Mouse (Mus musculus) midbrain, embryonic 13.5 days (tissue): ENCODE measurements around the gene Hnrnpul1. TPM values are rescaled to one million over a fixed set of nuclear protein-coding genes. Genes with fewer than 3 reads are reported as not detected.

Source experiments
- ATAC-seq: fragments of 200-750 bp; cut with Nextera tagmentation; 2 replicates; pipeline ENCODE4 v1.8.0; 2017; ENCODE audit warnings: mild to moderate bottlenecking, moderate TSS enrichment, moderate library complexity
- H3K27ac ChIP-seq: fragments of 300-500 bp; sonication (generic); 2 replicates; pipeline ENCODE4 v1.5.1; 2015; ENCODE audit warnings: inconsistent platforms, mild to moderate bottlenecking, moderate library complexity
- H3K27me3 ChIP-seq: fragments of 300-500 bp; sonication (generic); 2 replicates; pipeline ENCODE4 v1.6.1; 2015; ENCODE audit warnings: mild to moderate bottlenecking, inconsistent platforms
- H3K36me3 ChIP-seq: fragments of 300-500 bp; sonication (generic); 2 replicates; pipeline ENCODE4 v1.6.1; 2015; ENCODE audit warnings: mild to moderate bottlenecking, inconsistent platforms
- H3K4me1 ChIP-seq: fragments of 300-500 bp; sonication (generic); replicated peaks from 2 replicates; pipeline ENCODE4 v1.6.1; 2015; ENCODE audit warnings: inconsistent platforms
- H3K4me2 ChIP-seq: fragments of 300-500 bp; sonication (generic); replicated peaks from 2 replicates; pipeline ENCODE4 v1.6.1; 2015; ENCODE audit warnings: moderate library complexity, mild to moderate bottlenecking, inconsistent platforms
- H3K4me3 ChIP-seq: fragments of 300-500 bp; sonication (generic); replicated peaks from 2 replicates; pipeline ENCODE4 v1.5.1; 2015; ENCODE audit warnings: mild to moderate bottlenecking, inconsistent platforms
- H3K9ac ChIP-seq: fragments of 300-500 bp; sonication (generic); replicated peaks from 2 replicates; pipeline ENCODE4 v1.6.1; 2015; ENCODE audit warnings: mild to moderate bottlenecking, inconsistent platforms
- H3K9me3 ChIP-seq: fragments of 300-500 bp; sonication (generic); 2 replicates; pipeline ENCODE4 v1.6.1; 2016; ENCODE audit warnings: mild to moderate bottlenecking, inconsistent platforms
- WGBS: fragments of 180-500 bp; shearing (Covaris S2); methylation state at CpG from one replicate; pipeline ENCODE4 v1.1.7; 2015; 5-methylcytosine and 5-hydroxymethylcytosine counted together
- polyA plus RNA-seq: library from polyadenylated mRNA; unstranded; fragments of >200 nt; fragmentation: Nextera tagmentation; extraction: Ambion mirVana; gene quantifications from 2 replicates; pipeline ENCODE4 v1.2.1, GENCODE M21; 2015

Gene Hnrnpul1
- polyA plus RNA-seq, 1 experiment from 2014 or later = 56.2 TPM

DNA sequence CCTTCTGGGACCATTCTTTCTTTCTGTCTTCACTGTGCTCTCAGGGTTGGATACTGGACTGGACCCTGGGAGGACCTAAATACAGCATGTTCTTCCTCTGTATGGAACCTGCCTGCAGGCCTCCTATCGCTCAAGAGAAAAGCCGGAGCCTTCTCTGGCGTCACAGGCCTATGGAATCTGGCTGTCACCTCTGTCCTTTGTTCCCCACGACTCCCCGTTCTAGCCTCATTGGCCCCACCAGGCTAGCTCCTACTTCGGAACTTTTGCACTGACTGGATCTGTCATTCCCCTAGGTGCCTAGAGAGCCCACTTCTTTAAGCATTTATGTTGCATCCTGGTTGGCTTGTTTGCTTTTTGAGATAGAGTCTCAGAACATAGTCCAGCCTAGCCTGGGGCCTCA is 69.9 kb downstream of the Hnrnpul1 start:
- no peak overlapping the region for H3K4me2 ChIP-seq
- H3K4me1 ChIP-seq = peaks cover 58% of the 10 kb centered on the region
- ATAC-seq = no peak
- peaks cover 6% of the 10 kb centered on the region; the same call in 1 of the 2 replicates for H3K36me3 ChIP-seq
- peaks cover 50% of the 10 kb centered on the region for H3K27me3 ChIP-seq
- H3K9me3 ChIP-seq = no peaks in the 10 kb centered on the region
- H3K9ac ChIP-seq = no peak overlapping the region
- no peak overlapping the region for H3K4me3 ChIP-seq
- whole genome bisulfite sequencing = 87% methylated on average over 6 of the region's 6 CpGs
- no peak overlapping the region for H3K27ac ChIP-seq

DNA sequence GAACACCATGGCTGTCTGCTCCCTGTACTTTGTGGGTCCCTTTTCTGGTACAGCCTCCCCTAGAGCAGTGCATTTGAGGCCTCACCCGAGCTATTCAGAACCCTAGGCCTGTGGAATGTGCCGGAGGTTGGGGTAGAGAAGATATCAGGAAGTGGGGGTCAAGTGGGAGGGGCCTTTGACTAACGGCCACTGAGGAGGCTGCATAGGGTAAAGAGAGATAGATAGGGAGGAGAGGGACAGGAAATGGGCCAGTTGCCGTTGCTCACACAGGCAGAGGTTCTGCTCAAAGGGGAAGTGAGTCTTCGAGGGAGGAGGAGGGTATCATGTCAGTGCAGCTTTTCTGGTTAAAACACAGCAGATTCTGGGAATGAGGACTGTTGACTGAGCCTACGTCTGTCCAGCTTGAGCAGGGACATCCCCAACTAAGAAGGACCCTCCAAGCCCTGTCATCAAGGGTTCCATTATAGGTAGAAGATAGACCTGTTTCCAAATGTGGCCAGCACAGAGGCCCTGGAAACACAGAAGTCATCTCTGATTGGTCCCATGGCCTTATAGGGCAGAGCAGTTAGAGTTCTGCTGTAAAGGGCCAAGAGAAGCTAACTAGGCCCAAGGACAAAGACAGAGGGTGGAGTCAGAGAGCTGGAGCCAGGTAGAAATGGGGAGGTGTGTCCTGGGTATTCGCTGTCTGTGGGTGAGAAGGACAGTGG is 70.9 kb downstream of the Hnrnpul1 start:
- WGBS = 79% methylated on average over 7 of the region's 7 CpGs
- ATAC-seq = no peak
- Histone ChIP-seq H3K4me2 (no peak overlapping the region), H3K27me3 (peaks cover 46% of the 10 kb centered on the region), H3K9ac (no peak overlapping the region), H3K36me3 (peaks cover 6% of the 10 kb centered on the region; the same call in 1 of the 2 replicates), H3K4me3 (no peak overlapping the region), H3K4me1 (peaks cover 49% of the 10 kb centered on the region), H3K9me3 (no peaks in the 10 kb centered on the region), H3K27ac (no peak overlapping the region)

DNA sequence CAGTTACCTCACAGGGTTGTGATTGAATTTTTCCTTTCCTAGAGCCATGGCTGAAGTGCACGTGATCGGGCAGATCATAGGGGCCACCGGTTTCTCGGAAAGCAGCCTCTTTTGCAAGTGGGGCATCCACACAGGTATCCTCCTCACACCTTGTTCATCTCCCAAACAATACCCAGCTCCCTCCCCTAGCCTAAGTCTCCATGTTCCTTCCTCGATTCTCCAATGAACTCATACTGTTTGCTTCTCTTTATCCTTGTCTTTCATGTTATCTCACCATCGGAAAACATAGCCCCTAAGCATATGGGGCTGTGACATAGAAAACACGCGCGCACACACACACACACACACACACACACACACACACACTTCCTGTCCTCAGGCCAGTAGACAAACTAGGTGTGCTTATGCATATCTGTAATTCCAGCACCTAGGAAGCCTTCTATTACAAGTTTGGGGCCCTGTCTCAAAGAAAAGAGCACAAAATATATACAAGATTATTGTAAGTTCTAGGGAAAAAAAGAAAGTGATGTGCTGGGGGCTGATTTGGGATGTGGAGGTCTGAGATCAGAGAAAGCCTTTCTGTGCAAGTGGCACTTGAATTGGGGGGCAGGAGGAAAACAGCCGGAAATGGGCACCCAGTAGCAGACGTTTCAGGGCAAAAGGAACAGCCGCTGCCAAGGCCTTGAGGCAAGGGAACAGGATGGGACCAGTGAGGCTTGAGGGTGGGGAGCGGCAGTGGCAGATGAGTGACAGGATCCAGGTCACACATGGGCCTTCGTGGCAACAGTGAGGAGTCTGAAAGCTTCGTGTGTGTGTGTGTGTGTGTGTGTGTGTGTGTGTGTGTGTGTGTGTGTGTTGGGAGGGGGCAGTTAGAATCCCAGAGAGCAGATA is 73.0 kb downstream of the Hnrnpul1 start:
- Histone ChIP-seq H3K4me1 (peaks cover 29% of the 10 kb centered on the region), H3K27me3 (peaks cover 33% of the 10 kb centered on the region), H3K4me2 (peak overlapping the region; percentile 61), H3K4me3 (peak overlapping the region; percentile 60), H3K36me3 (peaks cover 6% of the 10 kb centered on the region; the same call in 1 of the 2 replicates), H3K9me3 (no peaks in the 10 kb centered on the region), H3K9ac (peak overlapping the region; percentile 70; the same call in 1 of the 2 replicates), H3K27ac (peak overlapping the region; percentile 96)
- 67% methylated on average over 15 of the region's 15 CpGs for WGBS
- no peak for ATAC-seq

DNA sequence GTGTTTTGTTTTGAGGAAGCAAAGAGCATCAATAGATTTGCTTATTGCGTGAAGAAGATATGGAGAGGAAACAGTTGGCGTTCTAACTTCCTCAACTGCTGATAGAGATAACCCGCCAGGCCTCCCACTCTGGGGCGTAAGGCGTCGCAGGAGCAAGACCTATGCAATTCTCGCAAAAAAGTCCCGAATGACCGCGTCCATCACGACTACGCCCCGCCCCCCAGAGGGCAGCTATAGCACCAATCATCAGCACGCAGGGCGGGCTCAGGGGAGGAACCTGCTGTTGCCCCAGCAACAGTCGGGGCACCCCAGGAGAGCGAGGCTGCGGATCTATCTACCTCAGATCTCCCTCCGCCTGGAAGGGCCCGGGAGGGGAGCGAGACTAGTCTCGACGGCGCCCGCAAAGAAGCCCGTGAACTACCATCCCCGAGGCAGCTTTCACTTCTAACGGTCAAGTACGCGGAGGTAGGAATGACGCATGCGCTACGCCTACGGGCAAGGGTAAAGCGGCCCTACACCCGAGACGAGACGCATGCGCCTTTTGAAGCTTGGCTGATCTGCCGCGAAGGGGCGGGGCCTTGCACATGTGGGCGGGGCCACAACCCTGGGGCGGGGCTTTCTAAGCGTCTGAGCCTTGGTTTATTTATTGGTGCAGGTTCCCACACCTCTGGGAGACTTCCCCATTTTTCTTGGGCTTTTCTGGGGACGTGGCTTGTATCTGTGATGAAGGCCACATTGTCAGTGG is 73.9 kb downstream of the Hnrnpul1 start, which contains the start of gene B9d2:
Gene B9d2 (plus strand): TSS at position 267 of the 745 bp plus-strand sequence.
- H3K9ac ChIP-seq = peak within 1 kb of the TSS; percentile 70
- H3K4me3 ChIP-seq = peak within 1 kb of the TSS; percentile 60
- peak; percentile 96 for ATAC-seq
- H3K27me3 ChIP-seq = peaks cover 24% of the 10 kb centered on the region
- H3K9me3 ChIP-seq = no peaks in the 10 kb centered on the region
- H3K27ac ChIP-seq = peak within 1 kb of the TSS; percentile 96
- peaks cover 6% of the 10 kb centered on the region; the same call in 1 of the 2 replicates for H3K36me3 ChIP-seq
- H3K4me1 ChIP-seq = peaks cover 21% of the 10 kb centered on the region
- peak within 1 kb of the TSS; percentile 61 for H3K4me2 ChIP-seq
- WGBS = under 1% methylated on average over 46 of the region's 46 CpGs

DNA sequence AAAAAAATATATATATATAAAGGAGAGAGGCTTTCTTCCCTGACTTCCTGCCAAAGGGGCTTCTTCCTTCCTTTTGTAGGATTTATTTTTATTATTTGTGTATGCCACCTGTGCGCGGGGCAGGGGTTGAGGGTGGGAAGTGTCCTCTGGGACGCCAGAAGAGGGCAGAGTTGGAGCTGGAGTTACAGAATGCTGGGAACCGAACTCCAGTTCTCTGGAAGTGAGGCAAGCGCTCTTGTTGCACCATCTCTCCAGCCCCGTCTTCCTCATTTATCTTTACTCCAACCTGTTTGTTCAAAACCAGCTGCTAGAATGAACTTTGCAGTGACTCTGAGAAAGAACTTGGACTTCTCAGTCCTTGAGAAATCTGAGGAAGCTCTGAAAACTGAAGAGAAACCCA is 74.6 kb downstream of the Hnrnpul1 start:
- Histone ChIP-seq H3K9me3 (no peaks in the 10 kb centered on the region), H3K4me1 (peaks cover 23% of the 10 kb centered on the region), H3K36me3 (peaks cover 6% of the 10 kb centered on the region; the same call in 1 of the 2 replicates), H3K9ac (0 out of 2 replicates have a peak overlapping the region, but pooled peaks have one; percentile 70), H3K27me3 (peaks cover 24% of the 10 kb centered on the region), H3K4me2 (peak overlapping the region; percentile 61), H3K4me3 (peak overlapping the region; percentile 60), H3K27ac (peak overlapping the region; percentile 96; the same call in 1 of the 2 replicates)
- no peak for ATAC-seq
- WGBS = 3% methylated on average over 6 of the region's 6 CpGs

DNA sequence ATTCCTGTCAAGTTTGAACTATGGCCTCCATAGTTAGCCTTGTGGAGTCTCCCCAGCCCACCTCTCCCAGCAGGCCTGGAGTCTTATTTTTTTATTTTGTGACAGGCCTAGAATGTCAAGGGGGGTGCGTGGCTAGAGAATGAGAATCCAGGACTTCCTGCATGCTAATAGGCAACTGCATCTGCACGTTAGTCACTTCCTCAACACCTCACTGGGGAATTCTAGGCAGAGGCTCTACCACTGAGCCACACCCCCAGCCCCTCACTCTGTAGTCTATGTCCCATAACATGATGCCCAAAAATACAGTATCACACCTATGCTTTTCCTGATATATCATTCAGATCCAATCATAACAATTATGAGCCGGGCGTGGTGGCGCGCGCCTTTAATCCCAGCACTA is 77.5 kb downstream of the Hnrnpul1 start:
- ATAC-seq = no peak
- H3K27ac ChIP-seq = peak overlapping the region; percentile 65
- no peak overlapping the region for H3K9ac ChIP-seq
- WGBS = 90% methylated on average over 7 of the region's 7 CpGs
- H3K4me3 ChIP-seq = no peak overlapping the region
- peaks cover 23% of the 10 kb centered on the region for H3K4me1 ChIP-seq
- peaks cover 42% of the 10 kb centered on the region for H3K27me3 ChIP-seq
- H3K9me3 ChIP-seq = no peaks in the 10 kb centered on the region
- no peak overlapping the region for H3K4me2 ChIP-seq
- no peaks in the 10 kb centered on the region for H3K36me3 ChIP-seq

DNA sequence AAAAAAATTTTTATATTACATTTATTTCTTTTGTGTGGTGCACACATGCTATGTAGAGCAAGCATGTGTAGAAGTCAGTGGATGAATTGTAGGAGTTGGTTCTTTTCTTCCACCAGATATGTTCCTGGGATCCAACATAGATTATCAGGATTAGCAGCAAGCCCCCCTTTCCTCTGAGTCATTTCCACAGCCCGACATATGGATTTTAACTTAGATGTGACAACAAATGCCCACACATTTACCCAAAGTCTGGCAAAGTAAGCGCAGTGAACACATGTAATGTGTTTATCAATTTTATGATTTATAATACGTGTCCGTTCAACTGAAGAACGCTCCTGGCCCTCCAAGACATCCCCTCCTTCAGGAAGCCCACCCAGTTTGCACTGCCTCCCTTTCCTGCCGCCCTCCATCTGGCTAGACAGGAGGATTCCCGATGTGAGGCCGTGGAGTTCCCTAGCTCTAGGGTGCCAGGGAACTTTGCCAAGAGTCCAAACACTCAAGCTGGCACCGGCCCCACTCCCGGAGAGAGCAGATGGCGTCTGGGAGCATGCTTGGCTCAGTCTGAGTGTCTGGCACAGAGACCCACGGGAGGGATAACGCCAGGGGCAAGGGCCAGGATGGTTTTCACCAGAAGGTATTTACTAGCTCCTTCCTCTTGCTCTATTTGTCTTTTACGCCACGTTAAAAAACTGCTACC is 78.3 kb downstream of the Hnrnpul1 start:
- no peak overlapping the region for H3K4me2 ChIP-seq

DNA sequence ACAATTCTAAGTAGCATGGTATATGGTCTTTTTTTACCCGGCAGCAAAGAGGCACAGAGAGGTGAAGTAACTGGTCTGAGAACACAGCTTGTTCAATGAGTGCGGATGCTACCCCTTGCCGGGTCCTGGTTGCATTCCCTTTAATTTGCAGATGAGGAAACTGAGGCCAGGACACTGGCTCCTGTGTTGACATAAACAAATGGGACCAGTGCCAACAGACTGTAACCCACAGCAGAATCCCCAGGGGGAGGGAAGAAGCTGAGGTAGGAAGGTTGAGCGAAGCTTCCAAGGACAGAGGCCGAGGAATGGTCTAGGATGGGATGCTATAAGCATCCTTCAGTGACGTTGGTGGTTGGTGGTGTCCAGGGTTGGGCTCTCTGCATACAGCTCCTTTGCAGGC is 79.2 kb downstream of the Hnrnpul1 start:
- 47% methylated on average over 6 of the region's 6 CpGs for WGBS
- Histone ChIP-seq H3K27ac (no peak overlapping the region), H3K36me3 (peaks cover 3% of the 10 kb centered on the region; the same call in 1 of the 2 replicates), H3K4me1 (peaks cover 12% of the 10 kb centered on the region), H3K27me3 (peaks cover 42% of the 10 kb centered on the region), H3K9ac (no peak overlapping the region), H3K4me3 (peak overlapping the region; percentile 38; the same call in 1 of the 2 replicates), H3K4me2 (peak overlapping the region; percentile 58), H3K9me3 (no peaks in the 10 kb centered on the region)
- no peak for ATAC-seq

More for the DNA sequence above, 78.3 kb downstream of the Hnrnpul1 start:
- Histone ChIP-seq H3K27ac (peak overlapping the region; percentile 65), H3K4me1 (peaks cover 15% of the 10 kb centered on the region), H3K9ac (no peak overlapping the region), H3K27me3 (peaks cover 42% of the 10 kb centered on the region), H3K9me3 (no peaks in the 10 kb centered on the region), H3K4me3 (no peak overlapping the region), H3K36me3 (no peaks in the 10 kb centered on the region)
- ATAC-seq = peak; percentile 34
- WGBS = 68% methylated on average over 15 of the region's 15 CpGs

DNA sequence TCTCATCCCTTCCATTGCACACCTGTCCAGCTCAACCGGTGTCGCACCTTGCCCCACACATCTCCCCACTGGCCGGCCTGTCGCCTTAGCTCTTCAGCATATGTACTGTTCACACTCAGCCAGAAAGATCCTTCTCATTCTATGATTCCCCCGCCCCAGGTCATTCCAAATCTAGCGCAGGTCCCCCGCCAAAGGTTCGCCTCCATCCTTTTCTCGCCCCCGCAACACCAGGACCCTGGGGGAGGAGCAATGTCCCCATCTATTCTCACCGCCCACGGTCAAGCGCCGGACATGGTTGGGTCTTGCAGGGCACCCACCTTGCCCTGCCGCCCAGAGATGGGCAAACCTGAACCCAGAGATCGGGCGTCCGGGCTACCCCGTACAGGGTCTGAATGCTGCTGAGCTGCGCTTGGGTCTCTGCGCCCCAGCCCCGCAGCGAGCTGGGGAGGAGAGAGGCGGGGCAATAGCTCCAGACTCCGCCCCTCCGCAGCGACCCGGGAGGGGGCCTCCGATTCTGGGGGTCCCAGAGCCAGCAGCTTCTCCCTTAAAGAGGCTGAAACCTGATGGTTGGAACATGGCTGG is 79.7 kb downstream of the Hnrnpul1 start, which contains the start of gene Tmem91:
Gene Tmem91 (minus strand): TSS at position 448 of the 582 bp plus-strand sequence.
- Histone ChIP-seq H3K27me3 (peaks cover 42% of the 10 kb centered on the region), H3K4me1 (peaks cover 6% of the 10 kb centered on the region), H3K4me2 (peak within 1 kb of the TSS; percentile 58), H3K9me3 (no peaks in the 10 kb centered on the region), H3K4me3 (peak within 1 kb of the TSS; percentile 38), H3K36me3 (peaks cover 4% of the 10 kb centered on the region; the same call in 1 of the 2 replicates), H3K9ac (peak within 1 kb of the TSS; percentile 66), H3K27ac (no peak within 1 kb of the TSS)
- 3% methylated on average over 29 of the region's 29 CpGs for WGBS
- peak; percentile 70 for ATAC-seq

DNA sequence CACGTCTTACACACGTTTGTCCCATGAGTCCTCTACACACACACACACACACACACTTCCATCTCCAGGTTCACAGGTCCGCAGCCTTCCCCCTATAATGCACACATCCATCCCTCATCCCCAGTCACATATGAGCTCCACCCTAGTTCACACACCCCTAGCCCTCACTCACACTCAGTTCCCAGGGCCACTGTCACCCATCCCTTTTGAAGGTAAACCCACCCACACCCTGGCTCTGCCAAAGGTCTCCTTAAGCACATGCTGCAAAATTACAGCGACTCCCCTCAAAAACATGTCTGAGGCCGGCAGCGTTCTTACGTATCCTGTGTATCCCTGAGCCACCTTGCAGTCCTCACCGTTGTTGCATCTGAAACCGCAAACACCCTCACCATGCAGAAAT is 80.3 kb downstream of the Hnrnpul1 start:
- no peaks in the 10 kb centered on the region for H3K9me3 ChIP-seq
- 33% methylated on average over 9 of the region's 9 CpGs for WGBS
- peak overlapping the region; percentile 66 for H3K9ac ChIP-seq
- H3K4me1 ChIP-seq = peaks cover 6% of the 10 kb centered on the region
- peaks cover 41% of the 10 kb centered on the region for H3K27me3 ChIP-seq
- peak overlapping the region; percentile 38 for H3K4me3 ChIP-seq
- peak overlapping the region; percentile 58 for H3K4me2 ChIP-seq
- H3K27ac ChIP-seq = no peak overlapping the region
- ATAC-seq = no peak
- H3K36me3 ChIP-seq = peaks cover 4% of the 10 kb centered on the region; the same call in 1 of the 2 replicates
